In genomic region chr15:84975729-84976128, GRCm38 (mm10) we compare ENCODE assay signal across 10 mouse cellular contexts. TPM values are rescaled to one million over a fixed set of nuclear protein-coding genes. Genes with fewer than 3 reads are reported as not detected.
DNase-seq lines count a peak whose midpoint lies in the region; ATAC-seq and TF ChIP-seq lines count a peak whose summit lies in the region.
"Had no signal": no experiment of that assay in that cellular context is flagged by ENCODE, and none has a peak within 500 bp of the region (broad histone marks: within the 10 kb centered on the region; RNA-seq: fewer than 3 reads in every experiment).

No protein-coding gene starts in this region.

- H3K4me2 ChIP-seq in heart, postnatal 0 days (ENCODE audit: low read depth, low read length): no peak overlapping the region
- no peak overlapping the region for H3K4me2 ChIP-seq in heart, embryonic 12.5 days
- H3K4me2 ChIP-seq in hindbrain, embryonic 12.5 days (replicated peaks): no peak overlapping the region
- H3K4me2 ChIP-seq: embryonic facial prominence, embryonic 12.5 days had no signal

- no peaks in the 10 kb centered on the region for H3K27me3 ChIP-seq in heart, postnatal 0 days (ENCODE audit: control insufficient read depth, insufficient read depth, low read length)
- H3K27me3 ChIP-seq in heart, embryonic 12.5 days (replicated peaks): no peaks in the 10 kb centered on the region
- no peaks in the 10 kb centered on the region for H3K27me3 ChIP-seq in hindbrain, embryonic 12.5 days
- H3K27me3 ChIP-seq: embryonic facial prominence, embryonic 12.5 days had no signal

- no peak for TF ChIP-seq EP300 in heart, postnatal 0 days (IDR thresholded peaks at IDR 0.05; ENCODE audit: low read depth)

- TF ChIP-seq CTCF in heart, postnatal 0 days (IDR thresholded peaks at IDR 0.05; ENCODE audit: low read depth): no peak

- 25% methylated on average over 4 of the region's 4 CpGs for WGBS in heart, postnatal 0 days
- WGBS in heart, embryonic 12.5 days: 22% methylated on average over 4 of the region's 4 CpGs
- 27% methylated on average over 4 of the region's 4 CpGs for WGBS in hindbrain, embryonic 12.5 days

- no peaks in the 10 kb centered on the region for H3K4me1 ChIP-seq in heart, postnatal 0 days (ENCODE audit: control insufficient read depth, insufficient read depth)
- peaks cover 17% of the 10 kb centered on the region for H3K4me1 ChIP-seq in heart, embryonic 12.5 days (replicated peaks)
- peaks cover 45% of the 10 kb centered on the region for H3K4me1 ChIP-seq in hindbrain, embryonic 12.5 days

- H3K27ac ChIP-seq in heart, postnatal 0 days (ENCODE audit: low read depth): no peak overlapping the region
- H3K27ac ChIP-seq in heart, embryonic 12.5 days (ENCODE audit: poor library complexity, severe bottlenecking): no peak overlapping the region
- H3K27ac ChIP-seq in hindbrain, embryonic 12.5 days: no peak overlapping the region
- H3K27ac ChIP-seq: embryonic facial prominence, embryonic 12.5 days had no signal

- no peak overlapping the region for H3K9ac ChIP-seq in heart, postnatal 0 days (replicated peaks; ENCODE audit: low read depth, low read length)
- no peak overlapping the region for H3K9ac ChIP-seq in heart, embryonic 12.5 days
- no peak overlapping the region for H3K9ac ChIP-seq in hindbrain, embryonic 12.5 days
- H3K9ac ChIP-seq: embryonic facial prominence, embryonic 12.5 days had no signal

- DNase-seq in heart, postnatal 0 days (ENCODE audit: low spot score): peak; percentile 7
- DNase-seq in 3T3-L1 (ENCODE audit: low read depth, low spot score): peak; percentile 96
- DNase-seq in adrenal gland, postnatal 10 days: peak; percentile 72
- DNase-seq in layer of hippocampus, adult 8-10 months (ENCODE audit: low spot score in 2 of 2): peak; percentile 64 to 78
- DNase-seq in thymus, postnatal 36 days: no peak
- no peak for DNase-seq in spleen, adult 12 weeks (ENCODE audit: low spot score)
- DNase-seq: lung, postnatal 36 days had no signal

- no peaks in the 10 kb centered on the region for H3K36me3 ChIP-seq in heart, postnatal 0 days (replicated peaks; ENCODE audit: control insufficient read depth, insufficient read depth, low read length)
- H3K36me3 ChIP-seq in heart, embryonic 12.5 days: no peaks in the 10 kb centered on the region
- no peaks in the 10 kb centered on the region for H3K36me3 ChIP-seq in hindbrain, embryonic 12.5 days
- H3K36me3 ChIP-seq: embryonic facial prominence, embryonic 12.5 days had no signal

- H3K4me3 ChIP-seq in heart, postnatal 0 days (ENCODE audit: low read depth, low read length): no peak overlapping the region
- H3K4me3 ChIP-seq in heart, embryonic 12.5 days: no peak overlapping the region
- H3K4me3 ChIP-seq in hindbrain, embryonic 12.5 days: no peak overlapping the region
- H3K4me3 ChIP-seq: embryonic facial prominence, embryonic 12.5 days had no signal

- no peaks in the 10 kb centered on the region for H3K9me3 ChIP-seq in heart, postnatal 0 days (replicated peaks; ENCODE audit: control insufficient read depth, low read length)
- H3K9me3 ChIP-seq in heart, embryonic 12.5 days (replicated peaks): no peaks in the 10 kb centered on the region
- H3K9me3 ChIP-seq in hindbrain, embryonic 12.5 days (replicated peaks): no peaks in the 10 kb centered on the region
- H3K9me3 ChIP-seq: embryonic facial prominence, embryonic 12.5 days had no signal

- ATAC-seq in heart, postnatal 0 days (ENCODE audit: insufficient read depth, low read depth): no peak
- no peak for ATAC-seq in heart, embryonic 12.5 days (ENCODE audit: insufficient number of reproducible peaks, low FRiP score)
- ATAC-seq in hindbrain, embryonic 12.5 days (ENCODE audit: low FRiP score): no peak

RNA-seq across cellular contexts. Expression of gene 5031439G07Rik, which starts 12.6 kb away (rescaled TPM):
- 18.7 and 27.3 TPM in 2 replicates for total RNA-seq in heart, postnatal 0 days (2014; rRNA removed; ENCODE audit: low replicate concordance)
- 2.2 TPM in 2 replicates for polyA plus RNA-seq in heart, postnatal 0 days (2015; fragmentation: Nextera tagmentation; extraction: Ambion mirVana)
- 4.3 and 5.3 TPM in 2 replicates for polyA plus RNA-seq in heart, embryonic 12.5 days (2016; fragmentation: Nextera tagmentation; extraction: Ambion mirVana)
- total RNA-seq in adrenal gland, postnatal 10 days (2021): 10 to 100 TPM; 38.6 to 47.8 TPM
- total RNA-seq in layer of hippocampus, adult 8-10 months (2022): 10 to 100 TPM; 89.6 to 93.1 (median 92.6) TPM
- polyA plus RNA-seq in hindbrain, embryonic 12.5 days (2016; fragmentation: Nextera tagmentation; extraction: Ambion mirVana): 18.7 TPM in 2 replicates

RNA-seq across cellular contexts. Expression of gene Upk3a, which starts 41.2 kb away (rescaled TPM):
- total RNA-seq in heart, postnatal 0 days (2014; rRNA removed; ENCODE audit: low replicate concordance): 0.27 and 125 TPM in 2 replicates
- polyA plus RNA-seq in heart, postnatal 0 days (2015; fragmentation: Nextera tagmentation; extraction: Ambion mirVana): 0.11 TPM in 1 of 2 replicates, not detected in the other
- polyA plus RNA-seq in heart, embryonic 12.5 days (2016; fragmentation: Nextera tagmentation; extraction: Ambion mirVana): not detected in 2 replicates
- not detected for total RNA-seq in adrenal gland, postnatal 10 days (2021)
- total RNA-seq in layer of hippocampus, adult 8-10 months (2022): under 1 TPM in 1 of 4 experiments, not detected in 3; 0.71 TPM
- polyA plus RNA-seq in hindbrain, embryonic 12.5 days (2016; fragmentation: Nextera tagmentation; extraction: Ambion mirVana): 0.19 and 0.21 TPM in 2 replicates

RNA-seq across cellular contexts. Expression of gene Nup50, which starts 52.5 kb away (rescaled TPM):
- 11.8 and 14.6 TPM in 2 replicates for total RNA-seq in heart, postnatal 0 days (2014; rRNA removed; ENCODE audit: low replicate concordance)
- polyA plus RNA-seq in heart, postnatal 0 days (2015; fragmentation: Nextera tagmentation; extraction: Ambion mirVana): 10.7 and 11.4 TPM in 2 replicates
- polyA plus RNA-seq in heart, embryonic 12.5 days (2016; fragmentation: Nextera tagmentation; extraction: Ambion mirVana): 31.2 and 32.3 TPM in 2 replicates
- 10 to 100 TPM; 27.4 to 32.4 TPM for total RNA-seq in adrenal gland, postnatal 10 days (2021)
- 10 to 100 TPM; 29.0 to 35.4 (median 33.0) TPM for total RNA-seq in layer of hippocampus, adult 8-10 months (2022)
- 56.4 and 58.0 TPM in 2 replicates for polyA plus RNA-seq in hindbrain, embryonic 12.5 days (2016; fragmentation: Nextera tagmentation; extraction: Ambion mirVana)

RNA-seq across cellular contexts. Expression of gene Fam118a, which starts 53.0 kb away (rescaled TPM):
- 9.9 and 11.1 TPM in 2 replicates for total RNA-seq in heart, postnatal 0 days (2014; rRNA removed; ENCODE audit: low replicate concordance)
- 10.5 and 11.5 TPM in 2 replicates for polyA plus RNA-seq in heart, postnatal 0 days (2015; fragmentation: Nextera tagmentation; extraction: Ambion mirVana)
- 17.6 and 18.8 TPM in 2 replicates for polyA plus RNA-seq in heart, embryonic 12.5 days (2016; fragmentation: Nextera tagmentation; extraction: Ambion mirVana)
- total RNA-seq in adrenal gland, postnatal 10 days (2021): 10 to 100 TPM; 14.6 to 15.5 TPM
- 10 to 100 TPM; 26.9 to 33.0 (median 29.7) TPM for total RNA-seq in layer of hippocampus, adult 8-10 months (2022)
- polyA plus RNA-seq in hindbrain, embryonic 12.5 days (2016; fragmentation: Nextera tagmentation; extraction: Ambion mirVana): 22.2 and 24.5 TPM in 2 replicates

RNA-seq across cellular contexts. Expression of gene Gm29666, which starts 55.9 kb away (rescaled TPM):
- total RNA-seq in heart, postnatal 0 days (2014; rRNA removed; ENCODE audit: low replicate concordance): 0.08 and 0.12 TPM in 2 replicates
- 0.10 and 0.16 TPM in 2 replicates for polyA plus RNA-seq in heart, postnatal 0 days (2015; fragmentation: Nextera tagmentation; extraction: Ambion mirVana)
- polyA plus RNA-seq in heart, embryonic 12.5 days (2016; fragmentation: Nextera tagmentation; extraction: Ambion mirVana): 0.35 and 0.43 TPM in 2 replicates
- under 1 TPM; 0.15 to 0.45 TPM for total RNA-seq in adrenal gland, postnatal 10 days (2021)
- total RNA-seq in layer of hippocampus, adult 8-10 months (2022): 1 to 10 TPM; 1.3 to 1.8 (median 1.7) TPM
- polyA plus RNA-seq in hindbrain, embryonic 12.5 days (2016; fragmentation: Nextera tagmentation; extraction: Ambion mirVana): 0.77 and 0.88 TPM in 2 replicates

Comparison
In these comparisons a context has a peak if more than half of its experiments do, and no peak if none do; other contexts are left out.
1. DNase-seq: peak in heart, postnatal 0 days (single experiment), 3T3-L1 (single experiment), adrenal gland, postnatal 10 days (single experiment) and layer of hippocampus, adult 8-10 months (2 of 2); none in thymus, postnatal 36 days (0 of 2) and spleen, adult 12 weeks (single experiment).